Mouse (Mus musculus) heart, postnatal 0 days (tissue): ENCODE data around the gene Slc36a3.

Source experiments
- CTCF ChIP-seq: IDR thresholded peaks from 2 replicates; pipeline ENCODE4 v1.5.1; 2016; ENCODE audit warnings: antibody characterized with exemption, control low read depth, low read depth
- EP300 ChIP-seq: IDR thresholded peaks from 2 replicates; pipeline ENCODE4 v1.6.1; 2016; ENCODE audit warnings: antibody characterized with exemption, low read depth

DNA sequence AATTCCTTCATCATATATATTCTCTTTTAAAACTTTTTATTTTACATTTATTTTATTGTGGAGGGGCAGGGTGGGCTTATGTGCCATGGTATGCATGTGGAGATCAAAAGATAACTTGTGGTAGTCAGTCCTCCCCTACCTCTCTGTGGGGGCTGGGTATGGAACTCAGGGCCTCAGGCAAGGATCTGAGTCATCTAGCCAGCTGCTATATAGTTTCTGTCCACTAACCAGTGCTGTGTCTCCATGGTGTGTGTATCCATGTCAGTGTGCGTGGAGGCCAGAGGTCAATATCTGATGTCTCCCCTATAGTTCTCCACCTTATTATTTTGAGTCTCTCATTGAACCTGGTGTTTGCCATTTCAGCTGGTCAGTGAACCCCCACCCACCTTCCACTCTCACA lies 17.1 kb downstream of the Slc36a3 start:
- no peak for TF ChIP-seq CTCF
- TF ChIP-seq EP300: no peak
